Mouse (Mus musculus) cortical plate, adult 2 months (tissue): Measurements from ENCODE around the gene Ell.

ENCODE experiments used
- CTCF ChIP-seq: fragments of 200-500 bp; IDR thresholded peaks from 2 replicates; pipeline ENCODE4 v1.5.1; 2011; ENCODE audit warnings: mild to moderate bottlenecking, control low read depth, low read length; ENCODE audit not compliant: insufficient read depth; ENCODE audit errors: extremely low read depth
- POLR2A ChIP-seq: fragments of 200-500 bp; IDR thresholded peaks from 2 replicates; pipeline ENCODE4 v1.6.1; 2011; ENCODE audit warnings: mild to moderate bottlenecking, low read length, control low read depth; ENCODE audit not compliant: insufficient read depth; ENCODE audit errors: extremely low read depth

DNA sequence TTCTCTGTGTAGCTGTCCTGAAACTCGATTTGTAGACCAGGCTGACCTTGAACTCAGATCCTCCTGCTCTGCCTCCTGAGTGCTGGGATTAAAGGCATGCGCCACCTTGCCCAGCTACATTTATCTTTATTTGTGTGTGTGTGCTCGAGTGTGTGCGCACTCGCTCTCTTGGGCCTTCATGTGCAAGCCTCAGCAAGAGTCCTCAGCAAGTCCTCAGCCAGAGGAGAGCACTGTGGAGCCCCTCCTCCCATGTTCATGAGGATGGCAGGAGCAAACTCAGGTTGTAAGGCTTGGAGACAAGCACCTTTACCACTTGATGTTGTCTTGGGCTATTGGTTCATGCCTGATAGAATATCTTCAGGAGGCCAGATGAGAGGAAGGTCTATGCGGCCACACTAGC is 8.5 kb downstream of the Ell start:
- no peak for TF ChIP-seq POLR2A
- TF ChIP-seq CTCF: no peak
